Mouse (Mus musculus) forebrain, embryonic 11.5 days (tissue): ENCODE data around the gene Icosl. TPM values are rescaled to one million over a fixed set of nuclear protein-coding genes. Genes with fewer than 3 reads are reported as not detected.
"Not testable (repeated sequence)": the region's sequence is repeated elsewhere in the genome, so short reads cannot be mapped to it uniquely, and the experiment has no call there.

Experiments
- ATAC-seq: fragments of 200-750 bp; cut with Nextera tagmentation; replicated peaks from 2 replicates; pipeline ENCODE4 v1.8.0; 2017; ENCODE audit warnings: moderate TSS enrichment; ENCODE audit not compliant: low FRiP score
- DNase-seq: peaks from one replicate; pipeline ENCODE4 v3.0.0-alpha.2; 2017; ENCODE audit warnings: low spot score
- H3K27ac ChIP-seq: fragments of 300-500 bp; sonication (generic); 2 replicates; pipeline ENCODE4 v1.5.1; 2014; ENCODE audit warnings: low read depth, low read length
- H3K27me3 ChIP-seq: fragments of 300-500 bp; sonication (generic); 2 replicates; pipeline ENCODE4 v1.6.1; 2014; ENCODE audit warnings: mild to moderate bottlenecking, low read length, mixed read lengths; ENCODE audit not compliant: control insufficient read depth, insufficient read depth
- H3K36me3 ChIP-seq: fragments of 300-500 bp; sonication (generic); 2 replicates; pipeline ENCODE4 v1.6.1; 2014; ENCODE audit warnings: mild to moderate bottlenecking, low read length, moderate library complexity, mixed read lengths; ENCODE audit not compliant: control insufficient read depth, insufficient read depth
- H3K4me1 ChIP-seq: fragments of 300-500 bp; sonication (generic); replicated peaks from 2 replicates; pipeline ENCODE4 v1.6.1; 2014; ENCODE audit warnings: low read length, mixed read lengths; ENCODE audit not compliant: control insufficient read depth, insufficient read depth
- H3K4me2 ChIP-seq: fragments of 300-500 bp; sonication (generic); 2 replicates; pipeline ENCODE4 v1.6.1; 2014; ENCODE audit warnings: low read depth, mild to moderate bottlenecking, low read length, moderate library complexity, mixed read lengths; ENCODE audit not compliant: severe bottlenecking
- H3K4me3 ChIP-seq: fragments of 300-500 bp; sonication (generic); 2 replicates; pipeline ENCODE4 v1.5.1; 2014; ENCODE audit warnings: low read depth, low read length
- H3K9ac ChIP-seq: fragments of 300-500 bp; sonication (generic); 2 replicates; pipeline ENCODE4 v1.6.1; 2014; ENCODE audit warnings: low read length
- H3K9me3 ChIP-seq: fragments of 300-500 bp; sonication (generic); 2 replicates; pipeline ENCODE4 v1.6.1; 2016; ENCODE audit warnings: low read length, mixed read lengths; ENCODE audit not compliant: control insufficient read depth
- WGBS: fragments of 180-500 bp; shearing (Covaris S2); extraction: QIAGEN DNeasy Blood & Tissue Kit; methylation state at CpG from one replicate; pipeline ENCODE4 v1.1.7; 2014; 5-methylcytosine and 5-hydroxymethylcytosine counted together
- polyA plus RNA-seq: library from polyadenylated mRNA; unstranded; fragments of >200 nt; fragmentation: Nextera tagmentation; extraction: Ambion mirVana; gene quantifications from 2 replicates; pipeline ENCODE4 v1.2.1, GENCODE M21; 2014

Icosl gene
- polyA plus RNA-seq, 1 experiment from 2014 or later, result 2.5 TPM

DNA sequence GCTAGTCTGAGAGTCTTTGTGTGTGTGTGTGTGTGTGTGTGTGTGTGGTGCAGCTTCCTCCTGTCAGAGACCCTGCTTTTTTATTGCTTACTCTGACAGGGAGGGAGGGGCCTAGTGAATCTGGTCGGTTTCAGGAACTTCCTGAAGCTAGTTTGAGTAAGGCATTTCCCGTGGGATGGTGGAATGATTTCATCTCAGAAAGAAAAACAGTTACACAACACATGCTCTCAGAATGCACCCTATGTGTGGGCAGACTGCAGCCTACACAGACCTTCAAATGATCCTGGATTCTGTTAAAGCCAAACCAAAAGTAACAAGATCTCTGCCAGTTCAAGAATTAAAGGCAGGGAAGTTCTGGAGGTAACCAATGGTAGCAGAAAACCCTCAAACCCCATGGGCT is 46.1 kb downstream of the Icosl start:
- 79% methylated on average over 2 of the region's 2 CpGs for WGBS

DNA sequence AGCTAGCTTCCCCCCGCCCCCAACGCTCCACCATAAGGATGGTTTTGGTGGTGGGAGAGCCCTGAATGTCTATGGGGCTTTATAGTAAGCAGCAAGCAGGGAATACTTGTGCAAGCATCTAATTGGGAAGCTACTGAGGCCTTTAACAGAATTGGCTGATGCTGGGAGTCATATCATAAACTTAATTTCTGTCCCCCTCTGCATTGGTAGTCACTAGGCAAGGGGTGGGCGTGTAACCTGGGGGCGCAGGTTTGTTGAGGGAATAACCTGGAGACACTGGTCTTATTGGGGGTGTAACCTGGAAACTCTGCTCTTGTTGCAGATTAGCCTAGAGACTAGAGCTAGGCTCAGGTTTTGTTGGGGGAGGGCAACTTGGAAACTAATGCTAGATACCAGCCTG is 50.3 kb downstream of the Icosl start:
- no peaks in the 10 kb centered on the region for H3K27me3 ChIP-seq
- H3K4me2 ChIP-seq, result no peak overlapping the region
- no peaks in the 10 kb centered on the region for H3K4me1 ChIP-seq
- ATAC-seq (no peak), DNase-seq (no peak)
- H3K9ac ChIP-seq, result no peak overlapping the region
- no peak overlapping the region for H3K27ac ChIP-seq
- WGBS, result 95% methylated on average over 4 of the region's 4 CpGs
- H3K9me3 ChIP-seq, result no peaks in the 10 kb centered on the region
- no peaks in the 10 kb centered on the region for H3K36me3 ChIP-seq
- H3K4me3 ChIP-seq, result no peak overlapping the region

More for the DNA sequence above, 46.1 kb downstream of the Icosl start:
- Histone ChIP-seq H3K36me3 (no peaks in the 10 kb centered on the region), H3K9ac (no peak overlapping the region), H3K27me3 (no peaks in the 10 kb centered on the region), H3K4me3 (no peak overlapping the region), H3K4me2 (no peak overlapping the region), H3K27ac (no peak overlapping the region), H3K9me3 (no peaks in the 10 kb centered on the region), H3K4me1 (no peaks in the 10 kb centered on the region)
- DNase-seq (no peak), ATAC-seq (no peak)

DNA sequence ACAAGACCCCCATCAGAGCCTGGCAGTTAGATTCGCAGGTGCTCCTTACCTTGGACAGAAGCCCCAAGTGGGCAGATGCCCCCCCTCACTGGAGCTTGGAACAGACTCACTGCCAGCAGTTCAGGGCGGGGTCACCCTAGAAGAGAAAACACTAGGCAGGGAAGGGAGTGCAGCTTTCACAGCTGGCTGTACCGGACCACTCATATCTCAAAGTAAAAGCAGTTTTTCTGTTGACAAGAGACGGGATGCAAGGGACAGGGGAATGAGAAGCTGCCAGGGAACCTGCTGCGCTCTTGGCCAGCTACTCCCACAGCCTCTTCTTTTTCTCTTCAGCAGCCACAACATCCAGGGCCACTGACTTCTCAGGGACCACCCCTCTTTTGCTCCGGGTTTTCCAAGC is 55.0 kb downstream of the Icosl start:
- 76% methylated on average over 6 of the region's 6 CpGs for WGBS
- not testable (repeated sequence) for H3K9ac ChIP-seq, ATAC-seq, DNase-seq, H3K36me3 ChIP-seq, H3K9me3 ChIP-seq, H3K4me2 ChIP-seq, H3K27me3 ChIP-seq, H3K27ac ChIP-seq, H3K4me3 ChIP-seq, H3K4me1 ChIP-seq

DNA sequence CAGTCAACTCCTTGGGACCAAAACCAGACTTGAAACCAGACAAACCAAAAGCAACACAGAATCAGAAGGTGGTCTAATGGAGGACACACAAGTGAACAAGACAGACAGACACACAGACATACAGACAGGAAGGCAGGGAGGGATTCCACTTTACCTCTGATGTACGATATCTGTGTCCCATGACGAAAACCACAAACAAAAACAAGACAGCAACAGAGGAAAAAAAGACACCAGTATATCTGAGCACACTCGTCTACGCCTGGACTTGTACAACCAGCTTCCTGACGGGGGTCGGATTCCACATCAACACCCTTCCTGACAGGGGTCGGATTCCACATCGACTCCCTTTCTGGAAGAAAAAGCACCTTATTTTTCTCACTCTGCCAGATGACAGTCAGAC is 56.0 kb downstream of the Icosl start:
- H3K27ac ChIP-seq, H3K27me3 ChIP-seq, H3K4me3 ChIP-seq, H3K36me3 ChIP-seq, H3K9ac ChIP-seq, H3K4me2 ChIP-seq, H3K9me3 ChIP-seq, ATAC-seq, DNase-seq, H3K4me1 ChIP-seq: not testable (repeated sequence)
- 89% methylated on average over 8 of the region's 8 CpGs for WGBS

DNA sequence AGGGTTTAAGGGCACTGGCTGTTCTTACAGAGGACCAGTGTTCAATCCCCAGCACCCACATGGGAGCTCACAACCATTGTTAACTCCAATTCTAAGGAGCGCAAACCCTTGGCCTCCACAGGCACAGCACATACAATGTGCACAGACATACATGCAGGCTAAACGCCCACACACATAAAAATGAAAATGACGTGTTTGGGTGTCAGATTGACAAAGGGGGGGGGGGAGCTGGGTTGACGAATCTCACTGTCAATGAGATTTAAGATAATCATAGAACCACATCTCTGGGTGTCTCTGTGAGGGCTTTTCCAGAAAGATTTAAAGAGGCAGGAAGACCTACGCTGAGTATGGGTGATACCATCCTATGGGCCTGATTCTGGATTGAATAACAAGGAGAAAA is 57.2 kb downstream of the Icosl start:
- H3K36me3 ChIP-seq, result no peaks in the 10 kb centered on the region
- no peaks in the 10 kb centered on the region for H3K9me3 ChIP-seq
- no peak overlapping the region for H3K4me3 ChIP-seq
- H3K4me1 ChIP-seq, result no peaks in the 10 kb centered on the region
- WGBS, result 98% methylated on average over 5 of the region's 5 CpGs
- H3K27me3 ChIP-seq, result no peaks in the 10 kb centered on the region
- DNase-seq, result no peak
- no peak for ATAC-seq
- H3K4me2 ChIP-seq, result no peak overlapping the region
- no peak overlapping the region for H3K27ac ChIP-seq
- H3K9ac ChIP-seq, result no peak overlapping the region

DNA sequence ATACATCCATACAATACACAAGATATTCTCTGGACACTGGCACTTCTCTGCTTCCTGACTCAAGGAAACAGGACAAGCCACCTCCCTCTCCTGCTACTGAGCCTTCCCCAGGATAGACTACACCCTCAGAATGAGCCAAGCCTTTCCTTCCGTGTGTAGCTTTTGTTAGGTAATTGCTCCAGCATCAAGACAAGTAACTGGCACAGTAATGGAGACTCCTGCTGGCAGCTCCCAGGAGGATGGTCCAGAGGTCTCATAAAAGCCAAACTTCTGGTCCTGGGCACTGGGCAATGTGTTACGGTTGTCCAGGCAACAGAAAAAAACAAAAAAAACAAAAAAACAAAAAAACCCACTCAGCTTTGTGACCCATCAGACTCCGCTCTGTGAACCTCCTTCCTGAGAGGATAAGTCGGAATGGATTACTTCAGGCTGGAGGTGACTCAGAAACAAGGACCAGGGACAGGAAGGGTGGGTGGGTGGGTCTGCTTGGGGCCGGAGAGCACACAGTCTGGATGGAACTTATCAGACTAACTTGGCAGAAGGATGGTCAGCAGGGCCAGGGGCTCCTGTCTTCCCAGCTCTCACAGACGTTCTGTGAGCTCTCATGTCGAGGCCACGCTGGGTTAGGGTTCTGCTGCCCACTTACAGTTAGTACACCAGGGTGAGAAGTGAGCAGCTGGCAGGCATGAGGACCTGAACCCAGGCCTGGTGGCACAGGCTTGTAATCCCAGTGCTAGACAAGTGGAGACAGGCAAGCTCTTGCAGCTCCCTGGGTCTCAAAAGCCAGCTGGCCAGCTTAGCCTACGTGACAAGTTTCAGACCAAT is 58.2 kb downstream of the Icosl start:
- Histone ChIP-seq H3K9ac (no peak overlapping the region), H3K27ac (no peak overlapping the region), H3K4me2 (no peak overlapping the region), H3K9me3 (no peaks in the 10 kb centered on the region), H3K36me3 (no peaks in the 10 kb centered on the region), H3K4me3 (no peak overlapping the region), H3K27me3 (no peaks in the 10 kb centered on the region), H3K4me1 (no peaks in the 10 kb centered on the region)
- ATAC-seq (no peak), DNase-seq (peak; percentile 41)
- WGBS, result 72% methylated on average over 9 of the region's 9 CpGs

DNA sequence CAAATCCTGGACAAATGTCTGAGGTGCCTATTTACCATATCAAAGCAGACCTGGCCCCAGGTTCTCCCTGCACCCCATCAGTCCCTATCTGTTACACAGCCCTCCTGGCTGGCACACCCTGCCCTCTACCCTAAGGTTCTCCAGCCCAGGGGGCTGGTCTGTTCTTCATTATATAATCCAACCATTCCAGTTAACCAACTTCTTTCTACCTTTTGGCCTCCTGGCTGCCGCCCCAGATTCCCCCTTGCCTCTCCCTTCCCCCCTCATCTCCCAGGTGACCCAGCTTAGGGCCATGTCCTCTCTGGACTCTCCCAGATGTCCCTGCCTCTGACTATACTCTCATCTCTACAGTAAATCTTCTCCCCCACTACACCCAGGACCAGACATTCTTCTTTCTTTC is 58.8 kb downstream of the Icosl start:
- no peak for ATAC-seq
- Histone ChIP-seq H3K9ac (no peak overlapping the region), H3K36me3 (no peaks in the 10 kb centered on the region), H3K4me3 (no peak overlapping the region), H3K9me3 (no peaks in the 10 kb centered on the region), H3K4me2 (no peak overlapping the region), H3K27me3 (no peaks in the 10 kb centered on the region), H3K27ac (no peak overlapping the region), H3K4me1 (no peaks in the 10 kb centered on the region)
- no peak for DNase-seq
- WGBS, result 55% methylated on average over 1 of the region's 1 CpGs

DNA sequence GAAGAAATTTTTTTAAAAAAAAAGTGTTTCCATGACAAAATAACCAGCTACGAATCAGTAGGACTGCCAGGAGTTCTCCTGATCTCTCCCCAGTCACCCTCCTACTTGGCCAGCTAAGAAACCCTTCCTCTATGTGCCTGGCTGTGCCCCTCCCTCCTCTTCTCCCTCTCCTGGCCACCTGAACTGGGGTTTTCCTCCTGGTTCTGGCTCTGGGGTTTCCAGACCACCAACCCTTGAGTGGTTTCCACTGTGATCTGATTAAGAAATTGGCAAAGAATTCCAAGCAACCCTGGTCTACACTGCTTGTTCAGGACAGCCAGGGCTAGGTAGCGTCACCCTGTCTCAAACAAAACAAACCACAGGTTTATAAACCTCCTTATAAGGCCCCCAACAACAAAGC is 59.5 kb downstream of the Icosl start:
- WGBS, result 83% methylated on average over 2 of the region's 2 CpGs
- Histone ChIP-seq H3K4me1 (no peaks in the 10 kb centered on the region), H3K4me2 (no peak overlapping the region), H3K9me3 (no peaks in the 10 kb centered on the region), H3K27me3 (no peaks in the 10 kb centered on the region), H3K9ac (no peak overlapping the region), H3K27ac (no peak overlapping the region), H3K4me3 (no peak overlapping the region), H3K36me3 (no peaks in the 10 kb centered on the region)
- ATAC-seq, result no peak
- no peak for DNase-seq

DNA sequence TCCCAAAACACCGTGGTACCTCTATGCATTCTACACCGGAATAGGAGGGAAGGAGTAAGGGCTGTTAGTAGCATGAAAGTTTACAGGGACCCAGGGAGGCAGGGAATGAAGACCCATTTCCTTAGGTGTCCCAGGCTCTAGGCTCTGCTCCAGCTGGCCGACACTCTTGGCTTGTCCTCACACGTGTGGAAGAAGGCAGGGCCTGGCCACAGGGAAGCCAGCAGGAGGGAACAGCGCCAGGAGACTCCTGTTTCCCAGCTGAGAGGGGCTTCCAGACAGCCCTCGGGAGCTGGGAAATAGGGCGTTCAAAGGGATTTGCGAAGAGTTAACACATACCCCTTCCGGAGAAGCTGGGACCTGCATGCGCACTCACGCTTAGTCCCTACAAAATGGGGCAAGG is 60.3 kb downstream of the Icosl start:
- ATAC-seq, result no peak
- Histone ChIP-seq H3K9me3 (no peaks in the 10 kb centered on the region), H3K4me1 (no peaks in the 10 kb centered on the region), H3K4me3 (no peak overlapping the region), H3K36me3 (no peaks in the 10 kb centered on the region), H3K4me2 (no peak overlapping the region), H3K27me3 (no peaks in the 10 kb centered on the region), H3K27ac (no peak overlapping the region), H3K9ac (no peak overlapping the region)
- no peak for DNase-seq
- 66% methylated on average over 11 of the region's 11 CpGs for WGBS
